8 mouse cellular contexts compared by ENCODE assay signal in genomic region chr1:72306679-72307181, GRCm38 (mm10). TPM values are rescaled to one million over a fixed set of nuclear protein-coding genes. Genes with fewer than 3 reads are reported as not detected.
A peak's percentile ranks its signal among the peaks of the same experiment; 100 is the strongest.
DNase-seq lines count a peak whose midpoint lies in the region; ATAC-seq lines count a peak whose summit lies in the region.

No protein-coding gene starts in this region.

- no peaks in the 10 kb centered on the region for H3K4me1 ChIP-seq in embryonic facial prominence, embryonic 11.5 days (ENCODE audit: control insufficient read depth, insufficient read depth, low read length)
- no peaks in the 10 kb centered on the region; the same call in 1 of the 2 replicates for H3K4me1 ChIP-seq in hindbrain, embryonic 11.5 days (replicated peaks; ENCODE audit: control insufficient read depth, insufficient read depth, low read length)
- peaks cover 6% of the 10 kb centered on the region for H3K4me1 ChIP-seq in midbrain, embryonic 15.5 days

- peak; percentile 38 for ATAC-seq in frontal cortex, adult (ENCODE audit: low TSS enrichment)
- peak; percentile 59 for ATAC-seq in CD4-positive, CD25-positive, alpha-beta regulatory T cell, adult 4 months
- peak; percentile 74 for ATAC-seq in embryonic facial prominence, embryonic 11.5 days (replicated peaks; ENCODE audit: insufficient number of reproducible peaks, low FRiP score, low TSS enrichment, low read depth)
- peak; percentile 88 for ATAC-seq in hindbrain, embryonic 11.5 days (ENCODE audit: low FRiP score)
- peak; percentile 90 for ATAC-seq in midbrain, embryonic 15.5 days (replicated peaks)

- whole genome bisulfite sequencing in embryonic facial prominence, embryonic 11.5 days, result 4% methylated on average over 11 of the region's 11 CpGs
- WGBS in hindbrain, embryonic 11.5 days, result 5% methylated on average over 11 of the region's 11 CpGs
- 3% methylated on average over 11 of the region's 11 CpGs for WGBS in midbrain, embryonic 15.5 days

- no peaks in the 10 kb centered on the region for H3K27me3 ChIP-seq in embryonic facial prominence, embryonic 11.5 days (ENCODE audit: control insufficient read depth, insufficient read depth, low read length)
- H3K27me3 ChIP-seq in hindbrain, embryonic 11.5 days (ENCODE audit: control insufficient read depth, insufficient read depth, low read length), result no peaks in the 10 kb centered on the region
- no peaks in the 10 kb centered on the region for H3K27me3 ChIP-seq in midbrain, embryonic 15.5 days (replicated peaks)

- no peaks in the 10 kb centered on the region for H3K9me3 ChIP-seq in embryonic facial prominence, embryonic 11.5 days (replicated peaks; ENCODE audit: control insufficient read depth, low read length)
- H3K9me3 ChIP-seq in hindbrain, embryonic 11.5 days (ENCODE audit: control insufficient read depth, low read length), result no peaks in the 10 kb centered on the region
- H3K9me3 ChIP-seq in midbrain, embryonic 15.5 days, result no peaks in the 10 kb centered on the region

- H3K36me3 ChIP-seq in embryonic facial prominence, embryonic 11.5 days (replicated peaks; ENCODE audit: control insufficient read depth, insufficient read depth, low read depth, low read length), result no peaks in the 10 kb centered on the region; the same call in 1 of the 2 replicates
- H3K36me3 ChIP-seq in hindbrain, embryonic 11.5 days (ENCODE audit: control insufficient read depth, insufficient read depth, low read length), result no peaks in the 10 kb centered on the region
- no peaks in the 10 kb centered on the region for H3K36me3 ChIP-seq in midbrain, embryonic 15.5 days (replicated peaks)

- peak overlapping the region; percentile 50 for H3K4me3 ChIP-seq in embryonic facial prominence, embryonic 11.5 days (ENCODE audit: low read depth, low read length)
- H3K4me3 ChIP-seq in hindbrain, embryonic 11.5 days (ENCODE audit: low read depth, low read length), result peak overlapping the region; percentile 53
- H3K4me3 ChIP-seq in midbrain, embryonic 15.5 days, result peak overlapping the region; percentile 73

- H3K4me2 ChIP-seq in embryonic facial prominence, embryonic 11.5 days (ENCODE audit: low read depth, low read length), result peak overlapping the region; percentile 36
- peak overlapping the region; percentile 43 for H3K4me2 ChIP-seq in hindbrain, embryonic 11.5 days (replicated peaks; ENCODE audit: low read depth, low read length)
- peak overlapping the region; percentile 62 for H3K4me2 ChIP-seq in midbrain, embryonic 15.5 days

- H3K27ac ChIP-seq in embryonic facial prominence, embryonic 11.5 days (replicated peaks; ENCODE audit: low read depth, low read length), result peak overlapping the region; percentile 58; the same call in 1 of the 2 replicates
- peak overlapping the region; percentile 82 for H3K27ac ChIP-seq in hindbrain, embryonic 11.5 days (ENCODE audit: low read depth, low read length)
- H3K27ac ChIP-seq in midbrain, embryonic 15.5 days, result peak overlapping the region; percentile 94

- peak overlapping the region; percentile 62 for H3K9ac ChIP-seq in embryonic facial prominence, embryonic 11.5 days (replicated peaks; ENCODE audit: low read length)
- peak overlapping the region; percentile 34 for H3K9ac ChIP-seq in hindbrain, embryonic 11.5 days (ENCODE audit: low read depth, low read length)
- H3K9ac ChIP-seq in midbrain, embryonic 15.5 days, result peak overlapping the region; percentile 68

- no peak for DNase-seq in frontal cortex, postnatal 14 days (ENCODE audit: low spot score in 2 of 2)
- DNase-seq in embryonic facial prominence, embryonic 11.5 days (ENCODE audit: low spot score), result no peak
- DNase-seq in hindbrain, embryonic 11.5 days (ENCODE audit: low spot score), result no peak
- DNase-seq in liver, result peak; percentile 65
- peak; percentile 44 to 52 for DNase-seq in thymus, postnatal 36 days

RNA-seq across cellular contexts. Expression of gene Xrcc5, which starts 0.5 kb away (rescaled TPM):
- 10 to 100 TPM; 24.6 to 26.7 TPM for polyA plus RNA-seq in CD4-positive, CD25-positive, alpha-beta regulatory T cell, adult 4 months (2017; shearing (Covaris generic))
- polyA plus RNA-seq in embryonic facial prominence, embryonic 11.5 days (2014; fragmentation: Nextera tagmentation; extraction: Ambion mirVana), result 77.5 and 77.8 TPM in 2 replicates
- 53.2 and 57.5 TPM in 2 replicates for polyA plus RNA-seq in hindbrain, embryonic 11.5 days (2014; fragmentation: Nextera tagmentation; extraction: Ambion mirVana)
- polyA plus RNA-seq in midbrain, embryonic 15.5 days (2015; fragmentation: Nextera tagmentation; extraction: Ambion mirVana), result 15.4 and 16.1 TPM in 2 replicates

RNA-seq across cellular contexts. Expression of gene Tmem169, which starts 22.6 kb away (rescaled TPM):
- polyA plus RNA-seq in CD4-positive, CD25-positive, alpha-beta regulatory T cell, adult 4 months (2017; shearing (Covaris generic)), result under 1 TPM in 1 of 2 experiments, not detected in 1; 0.17 TPM
- polyA plus RNA-seq in embryonic facial prominence, embryonic 11.5 days (2014; fragmentation: Nextera tagmentation; extraction: Ambion mirVana), result 7.0 and 7.3 TPM in 2 replicates
- polyA plus RNA-seq in hindbrain, embryonic 11.5 days (2014; fragmentation: Nextera tagmentation; extraction: Ambion mirVana), result 25.5 TPM in 2 replicates
- 37.8 and 41.1 TPM in 2 replicates for polyA plus RNA-seq in midbrain, embryonic 15.5 days (2015; fragmentation: Nextera tagmentation; extraction: Ambion mirVana)

RNA-seq across cellular contexts. Expression of gene Pecr, which starts 22.6 kb away (rescaled TPM):
- 1 to 10 TPM; 3.8 to 4.1 TPM for polyA plus RNA-seq in CD4-positive, CD25-positive, alpha-beta regulatory T cell, adult 4 months (2017; shearing (Covaris generic))
- 23.0 and 23.3 TPM in 2 replicates for polyA plus RNA-seq in embryonic facial prominence, embryonic 11.5 days (2014; fragmentation: Nextera tagmentation; extraction: Ambion mirVana)
- 14.0 and 16.4 TPM in 2 replicates for polyA plus RNA-seq in hindbrain, embryonic 11.5 days (2014; fragmentation: Nextera tagmentation; extraction: Ambion mirVana)
- polyA plus RNA-seq in midbrain, embryonic 15.5 days (2015; fragmentation: Nextera tagmentation; extraction: Ambion mirVana), result 5.7 and 5.8 TPM in 2 replicates

Comparison
In these comparisons a context has a peak if more than half of its experiments do, and no peak if none do; other contexts are left out.
1. ATAC-seq: peak in every context shown above with its lines; median percentile 90 in midbrain, embryonic 15.5 days; 88 in hindbrain, embryonic 11.5 days; 74 in embryonic facial prominence, embryonic 11.5 days; 59 in CD4-positive, CD25-positive, alpha-beta regulatory T cell, adult 4 months; 38 in frontal cortex, adult.
2. DNase-seq: peak in liver (single experiment) and thymus, postnatal 36 days (2 of 2); none in frontal cortex, postnatal 14 days (0 of 2), embryonic facial prominence, embryonic 11.5 days (single experiment) and hindbrain, embryonic 11.5 days (single experiment).
3. Peak in every context shown above with its lines, with median percentiles within 50 percentile points of each other: H3K27ac ChIP-seq, H3K4me2 ChIP-seq, H3K4me3 ChIP-seq and H3K9ac ChIP-seq.